Mouse (Mus musculus) CD4-positive, CD25-positive, alpha-beta regulatory T cell, adult 2 months (primary cell): Measurements from ENCODE around the gene Foxa3.
"Not testable (repeated sequence)": the region's sequence is repeated elsewhere in the genome, so short reads cannot be mapped to it uniquely, and the experiment has no call there.

ENCODE experiments used
- DNase-seq: peaks from one replicate; pipeline ENCODE4 v3.0.0-alpha.2; 2012; ENCODE audit warnings: low read depth, low spot score

Gene Foxa3

DNA sequence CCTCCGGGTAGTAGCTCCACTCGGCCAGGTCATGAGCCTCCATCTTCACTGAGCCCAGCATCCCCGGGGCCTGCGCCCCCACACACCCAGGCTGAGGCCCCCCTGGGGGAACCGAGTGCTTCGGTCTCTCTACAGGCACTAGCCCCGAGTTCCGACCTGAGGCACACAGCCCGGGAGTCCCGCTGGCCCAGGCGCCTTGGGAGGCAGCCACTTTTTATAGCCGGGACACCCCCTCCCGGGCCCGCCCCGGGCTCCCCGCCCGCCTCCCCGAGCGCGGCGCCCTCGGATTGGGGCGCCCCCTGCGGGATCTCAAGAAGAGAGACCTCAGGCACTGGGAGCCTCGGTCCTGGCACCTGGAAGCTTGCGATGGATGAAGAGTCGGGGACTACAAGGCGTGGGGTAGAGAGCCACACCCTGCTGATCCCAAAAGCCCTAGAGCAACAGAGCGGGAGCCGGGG lies at the start of gene Foxa3:
Gene Foxa3, minus strand, starts transcription at position 182 of the 458 bp plus-strand sequence.
- peak; percentile 78 for DNase-seq

DNA sequence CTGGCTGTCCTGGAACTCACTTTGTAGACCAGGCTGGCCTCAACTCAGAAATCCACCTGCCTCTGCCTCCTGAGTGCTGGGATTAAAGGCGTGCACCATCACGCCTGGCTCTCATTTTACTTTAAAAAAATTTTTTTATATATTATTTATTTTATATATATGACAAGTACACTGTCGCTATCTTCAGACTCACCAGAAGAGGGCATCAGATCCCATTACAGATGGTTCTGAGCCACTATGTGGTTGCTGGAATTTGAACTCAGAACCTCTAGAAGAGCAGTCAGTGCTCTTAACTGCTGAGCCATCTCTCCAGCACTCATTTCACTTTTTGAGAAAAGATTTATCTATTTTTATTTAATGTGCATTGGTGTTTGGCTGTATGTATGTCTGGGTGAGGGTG lies 47.7 kb upstream of the Foxa3 start:
- DNase-seq: not testable (repeated sequence)

DNA sequence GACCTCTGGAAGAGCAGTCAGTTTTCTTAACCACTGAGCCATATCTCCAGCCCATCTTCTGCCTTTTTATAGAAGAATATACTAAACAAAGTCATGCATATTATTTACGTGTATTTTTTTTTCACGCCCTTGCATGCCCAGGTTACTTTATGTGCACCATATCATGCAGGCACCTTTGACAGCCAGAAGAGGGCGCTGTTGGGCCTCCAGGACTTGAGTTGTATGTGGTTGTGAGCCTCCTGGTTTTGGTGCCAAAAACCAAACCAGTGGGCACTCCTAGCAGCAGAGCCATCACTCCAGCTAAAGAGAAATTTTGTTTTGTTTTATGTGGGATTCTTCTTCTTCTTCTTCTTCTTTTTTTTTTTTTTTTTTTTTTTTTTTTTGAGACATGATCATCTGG lies 46.2 kb upstream of the Foxa3 start:
- DNase-seq: peak; percentile 67

DNA sequence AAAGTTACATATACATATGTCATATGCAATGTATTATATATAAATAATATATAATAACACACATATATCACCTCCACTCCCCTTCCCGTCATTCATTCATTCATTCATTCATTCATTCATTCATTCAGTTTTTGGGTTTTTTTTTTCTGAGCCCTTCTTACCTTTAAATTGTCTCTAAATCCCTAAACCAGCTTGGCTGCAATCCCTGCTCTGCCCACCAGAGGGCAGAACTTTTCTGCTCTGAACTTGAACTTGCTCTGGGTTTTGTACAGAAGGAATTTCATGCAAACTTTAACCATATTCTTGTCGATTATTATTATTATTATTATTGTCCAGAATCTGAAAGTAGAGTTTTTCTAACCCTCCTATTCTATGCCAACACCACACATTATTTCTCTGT lies 45.4 kb upstream of the Foxa3 start:
- peak; percentile 89 for DNase-seq

DNA sequence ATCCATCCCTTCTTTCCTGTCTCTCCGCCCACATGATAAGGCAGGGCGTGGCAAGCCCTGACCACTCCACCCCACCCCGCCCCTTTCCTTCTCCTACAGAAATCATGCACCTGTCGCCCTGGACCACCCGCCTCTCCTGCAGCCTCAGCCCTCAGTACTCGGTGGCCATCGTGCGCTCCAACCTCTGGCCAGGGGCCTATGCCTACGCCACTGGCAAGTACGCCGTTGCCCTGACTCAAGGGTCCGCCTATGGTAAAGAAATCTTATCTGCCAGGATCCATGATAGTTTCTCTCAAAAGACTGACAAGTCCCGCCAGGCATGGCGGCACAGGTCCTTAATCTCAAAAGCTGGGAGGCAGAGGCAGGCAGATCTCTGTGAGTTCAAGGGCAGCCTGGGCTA lies 44.6 kb upstream of the Foxa3 start:
- DNase-seq: no peak

DNA sequence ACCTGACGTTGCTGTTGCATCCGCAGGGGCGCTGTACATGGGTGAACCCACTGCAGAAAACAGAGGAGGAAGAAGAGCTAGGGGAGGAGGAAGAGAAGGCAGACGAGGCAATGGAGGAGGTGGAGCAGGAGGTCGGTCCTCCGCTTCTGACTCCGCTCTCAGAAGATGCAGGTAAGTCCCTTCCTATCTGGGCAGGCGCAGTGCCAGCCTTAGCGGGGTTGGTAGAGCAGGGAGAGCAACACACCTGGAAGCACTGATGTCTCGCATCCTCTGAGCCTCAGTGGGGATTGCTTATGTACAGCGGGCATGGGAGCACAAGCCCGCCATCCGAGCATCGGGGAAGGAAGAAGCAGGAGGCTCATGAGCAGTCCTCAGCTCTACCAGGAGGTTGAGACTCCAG lies 43.7 kb upstream of the Foxa3 start:
- no peak for DNase-seq

DNA sequence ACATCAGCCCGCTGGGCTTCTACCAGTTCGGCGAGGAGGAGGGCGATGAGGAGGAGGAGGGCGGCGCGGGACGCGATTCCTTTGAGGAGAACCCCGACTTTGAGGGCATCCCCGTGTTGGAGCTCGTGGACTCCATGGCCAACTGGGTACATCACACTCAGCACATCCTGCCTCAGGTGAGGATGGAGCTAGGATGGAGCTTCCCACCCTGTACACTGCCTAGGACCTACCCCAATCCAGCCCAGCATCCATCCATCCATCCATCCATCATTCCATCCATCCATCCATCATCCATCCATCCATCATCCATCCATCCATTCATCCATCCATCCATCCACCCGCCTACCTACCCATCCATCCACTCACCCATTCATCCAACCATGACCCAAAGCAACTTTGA lies 42.6 kb upstream of the Foxa3 start:
- no peak for DNase-seq

DNA sequence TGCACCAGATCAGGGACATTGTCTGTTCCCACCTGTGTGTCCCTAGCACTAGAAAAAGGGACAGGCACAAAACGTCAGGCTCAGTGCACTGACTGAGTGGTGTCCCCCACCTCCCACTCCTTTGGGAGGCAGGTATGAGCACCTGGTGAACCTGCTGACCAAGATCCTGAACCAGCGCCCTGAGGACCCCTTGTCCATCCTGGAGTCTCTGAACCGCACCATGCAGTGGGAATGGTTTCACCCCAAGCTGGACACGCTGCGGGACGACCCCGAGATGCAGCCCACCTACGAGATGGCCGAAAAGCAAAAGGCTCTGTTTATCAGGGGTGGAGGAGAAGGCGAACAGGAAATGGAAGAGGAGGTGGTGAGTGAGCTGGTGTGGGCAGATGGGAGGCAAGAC lies 34.1 kb upstream of the Foxa3 start:
- DNase-seq: no peak

DNA sequence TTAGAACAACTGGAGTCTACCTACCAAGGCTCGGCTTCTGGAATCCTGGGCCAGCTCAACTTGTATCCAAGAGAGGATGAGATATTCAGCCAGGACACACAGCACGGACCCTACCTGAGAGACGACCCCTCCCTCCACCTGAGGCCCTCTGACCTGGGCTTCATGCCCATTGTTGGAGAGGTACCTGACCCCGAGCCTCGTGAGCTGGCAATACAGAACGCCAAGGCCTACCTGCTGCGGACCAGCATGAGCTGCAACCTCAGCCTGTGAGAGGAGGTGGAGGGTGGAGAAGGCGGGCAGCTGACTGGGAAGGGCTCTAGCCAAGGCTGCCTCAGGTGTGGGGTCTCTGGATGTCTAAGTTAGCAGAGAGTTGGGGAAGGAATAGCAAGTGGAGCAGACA lies 31.8 kb upstream of the Foxa3 start:
- DNase-seq: no peak

DNA sequence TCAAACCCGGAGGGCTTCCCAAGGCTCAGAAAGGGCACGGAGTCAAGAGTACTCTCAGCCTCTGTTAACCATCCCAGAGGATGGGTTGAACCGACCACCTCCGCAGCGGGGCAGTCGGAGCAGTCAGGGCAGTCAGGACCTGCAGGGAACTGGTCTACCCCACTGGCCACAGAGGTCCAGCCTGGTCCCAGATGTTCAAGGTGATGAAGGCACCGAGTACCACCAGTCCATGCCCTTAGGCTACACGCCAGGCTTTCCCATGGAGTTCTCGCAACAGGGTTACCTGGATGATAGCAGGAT lies 31.4 kb upstream of the Foxa3 start:
- DNase-seq: no peak

DNA sequence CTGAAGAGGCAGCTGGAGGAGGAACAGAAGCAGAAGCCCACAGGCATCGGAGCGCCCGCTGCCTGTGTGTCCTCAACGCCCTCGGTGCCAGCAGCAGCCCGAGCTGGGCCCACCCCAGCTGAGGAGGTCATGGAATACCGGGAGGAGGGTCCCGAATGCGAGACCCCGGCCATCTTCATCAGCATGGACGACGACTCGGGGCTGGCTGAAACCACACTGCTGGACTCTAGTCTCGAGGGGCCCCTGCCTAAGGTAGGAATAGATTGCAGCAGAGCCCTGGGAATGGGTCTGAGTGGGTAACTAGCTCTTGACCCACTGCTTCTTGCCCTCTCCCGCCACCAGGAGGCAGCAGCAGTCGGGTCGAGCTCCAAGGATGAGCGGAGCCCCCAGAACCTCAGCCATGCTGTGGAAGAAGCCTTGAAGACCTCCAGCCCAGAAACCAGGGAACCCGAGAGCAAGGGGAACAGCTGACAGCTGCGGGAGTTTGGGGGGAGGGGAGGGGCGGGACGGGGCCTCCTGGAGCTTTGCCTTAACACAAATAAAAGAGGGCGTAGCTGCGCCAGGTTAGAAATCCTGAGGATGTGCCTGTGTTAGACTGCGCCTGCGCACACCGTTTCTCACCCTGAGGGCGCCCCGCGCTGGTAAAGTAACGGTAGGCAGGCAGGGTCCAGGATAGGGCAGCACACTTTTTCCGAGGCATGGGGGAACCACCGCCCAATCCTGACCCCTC lies 30.9 kb upstream of the Foxa3 start, which contains the start of gene Rsph6a:
Gene Rsph6a, plus strand, starts transcription at position 644 of the 730 bp plus-strand sequence.
- peak; percentile 28 for DNase-seq

DNA sequence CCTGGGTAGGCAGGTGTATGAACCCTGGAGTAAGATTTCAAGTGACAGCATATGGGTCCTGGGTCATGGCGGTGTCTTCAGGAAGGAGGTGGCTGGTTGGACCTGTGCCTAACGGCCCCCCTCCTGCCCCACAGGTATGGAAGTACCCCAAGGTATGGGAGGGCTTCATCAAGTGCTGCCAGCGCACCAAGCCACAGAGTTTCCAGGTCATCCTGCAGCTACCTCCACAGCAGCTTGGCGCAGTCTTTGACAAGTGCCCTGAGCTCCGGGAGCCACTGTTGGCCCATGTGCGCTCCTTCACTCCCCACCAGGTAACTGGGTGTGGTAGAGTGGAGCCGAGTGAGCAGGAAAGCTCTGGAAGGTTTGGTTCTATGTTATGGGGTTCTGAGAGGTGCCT lies 29.8 kb upstream of the Foxa3 start:
- no peak for DNase-seq

DNA sequence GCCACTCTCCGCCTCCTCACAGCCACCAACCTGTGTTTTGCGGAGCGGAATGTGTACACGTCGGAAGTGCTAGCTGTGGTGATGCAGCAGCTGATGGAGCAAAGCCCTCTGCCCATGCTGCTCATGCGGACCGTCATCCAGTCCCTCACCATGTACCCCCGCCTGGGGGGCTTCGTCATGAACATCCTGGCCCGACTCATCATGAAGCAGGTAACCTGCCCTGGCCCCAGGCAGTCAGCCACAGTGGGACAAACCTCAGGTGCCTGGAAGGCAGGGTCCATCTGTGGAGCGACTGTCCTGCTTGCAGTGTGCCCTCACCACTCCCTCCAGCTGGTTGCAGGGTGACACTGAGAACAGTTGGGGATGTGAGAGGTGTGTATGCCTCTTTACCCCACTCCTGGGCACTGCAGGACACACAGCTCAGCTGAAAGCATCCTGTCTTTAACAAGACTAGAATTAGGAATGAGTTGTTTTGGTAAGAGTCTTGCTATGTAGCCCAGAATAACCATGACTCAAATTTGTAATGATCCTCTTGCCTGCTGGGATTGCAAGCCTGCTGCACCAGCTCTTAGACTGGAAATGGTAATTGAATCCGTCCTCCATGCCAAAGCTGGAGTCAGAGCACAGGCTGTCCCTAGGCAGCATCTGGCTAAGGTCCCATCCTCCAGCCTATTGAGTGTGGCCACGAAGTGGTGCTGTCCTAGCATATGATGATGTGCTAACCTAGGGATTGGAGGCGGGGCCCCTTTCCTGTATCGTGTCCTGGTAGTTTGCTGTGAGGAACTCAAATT lies 29.2 kb upstream of the Foxa3 start:
- no peak for DNase-seq

DNA sequence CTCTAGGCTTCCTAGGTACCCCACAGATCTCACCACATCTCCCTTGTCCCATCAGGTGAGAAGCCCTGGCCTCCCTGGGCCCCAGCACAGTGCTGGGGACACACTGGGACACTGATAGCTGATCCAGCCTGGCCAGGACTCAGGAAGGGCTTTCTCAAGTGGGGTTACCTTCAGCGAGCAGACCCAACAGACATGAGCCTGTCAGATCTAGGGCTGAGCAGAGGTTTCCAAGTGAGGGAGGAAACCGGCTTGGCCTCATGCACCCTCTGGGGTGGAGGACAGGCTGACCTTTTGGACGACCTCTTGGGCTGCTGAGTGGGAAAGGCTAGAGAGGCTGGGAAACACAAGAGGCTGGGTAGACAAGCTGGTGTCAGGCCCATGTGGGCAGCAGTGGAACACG lies 27.8 kb upstream of the Foxa3 start:
- no peak for DNase-seq

DNA sequence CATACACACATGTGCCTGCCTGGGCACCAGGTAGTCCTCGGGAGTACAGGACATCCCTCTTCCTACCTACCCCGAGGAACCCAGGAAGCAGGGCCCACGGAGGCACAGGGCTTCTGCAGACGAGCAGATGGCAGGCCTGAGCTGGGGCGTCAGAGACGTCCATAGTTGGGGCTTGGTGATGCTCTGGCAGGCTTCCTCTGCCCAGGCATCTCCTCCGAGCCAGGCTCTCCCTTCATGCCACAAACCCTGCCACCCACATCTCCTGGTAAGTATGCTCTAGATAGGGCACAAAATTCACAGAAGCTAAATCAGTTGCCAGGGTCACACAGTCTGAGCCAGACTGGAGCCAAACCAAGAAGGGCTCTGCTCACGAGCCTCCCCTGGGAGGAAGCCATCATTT lies 26.8 kb upstream of the Foxa3 start:
- DNase-seq: no peak

DNA sequence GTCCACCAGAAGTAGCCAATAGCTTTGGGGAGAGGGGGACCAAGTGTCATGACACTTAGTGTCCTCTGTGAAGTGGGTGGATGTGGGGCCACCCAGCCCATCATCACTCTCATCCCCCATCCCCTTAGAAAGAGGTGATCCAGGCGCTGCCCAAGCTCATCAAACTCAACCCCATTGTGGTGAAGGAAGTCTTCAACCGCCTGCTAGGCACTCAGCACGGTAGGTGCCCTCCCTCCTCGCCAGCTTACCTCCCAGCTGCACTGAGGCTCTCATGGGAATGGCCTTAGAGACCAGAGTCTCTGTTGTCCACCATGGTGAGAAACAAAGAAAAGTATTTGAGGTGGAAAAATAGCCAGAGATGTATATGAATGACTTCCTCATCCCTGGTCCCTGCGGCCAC lies 25.9 kb upstream of the Foxa3 start:
- DNase-seq: no peak

DNA sequence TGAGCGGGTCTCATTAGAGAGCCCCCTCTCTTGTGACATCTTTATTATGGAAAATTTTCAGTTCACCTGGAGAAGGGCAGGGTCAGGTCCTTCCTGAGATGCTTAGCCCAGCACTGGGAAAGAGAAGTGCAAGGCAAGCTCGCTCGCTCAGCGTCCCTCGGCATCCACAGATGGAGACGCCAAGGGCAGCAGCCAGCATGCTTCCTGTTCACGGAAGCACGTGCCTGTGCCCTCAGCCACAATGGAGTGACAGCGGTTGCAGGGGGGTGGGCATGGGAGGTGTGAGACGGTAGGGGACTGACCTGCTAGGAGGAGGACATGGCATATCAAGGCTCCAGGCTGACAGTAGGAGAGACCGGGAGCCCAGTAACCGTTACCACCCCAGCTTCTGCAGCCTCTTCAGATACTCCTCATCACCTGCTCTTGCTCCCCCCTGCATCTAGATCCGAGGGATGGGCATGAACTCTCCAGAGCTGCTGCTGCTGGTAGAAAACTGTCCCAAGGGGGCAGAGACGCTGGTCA lies 24.7 kb upstream of the Foxa3 start:
- DNase-seq: no peak

DNA sequence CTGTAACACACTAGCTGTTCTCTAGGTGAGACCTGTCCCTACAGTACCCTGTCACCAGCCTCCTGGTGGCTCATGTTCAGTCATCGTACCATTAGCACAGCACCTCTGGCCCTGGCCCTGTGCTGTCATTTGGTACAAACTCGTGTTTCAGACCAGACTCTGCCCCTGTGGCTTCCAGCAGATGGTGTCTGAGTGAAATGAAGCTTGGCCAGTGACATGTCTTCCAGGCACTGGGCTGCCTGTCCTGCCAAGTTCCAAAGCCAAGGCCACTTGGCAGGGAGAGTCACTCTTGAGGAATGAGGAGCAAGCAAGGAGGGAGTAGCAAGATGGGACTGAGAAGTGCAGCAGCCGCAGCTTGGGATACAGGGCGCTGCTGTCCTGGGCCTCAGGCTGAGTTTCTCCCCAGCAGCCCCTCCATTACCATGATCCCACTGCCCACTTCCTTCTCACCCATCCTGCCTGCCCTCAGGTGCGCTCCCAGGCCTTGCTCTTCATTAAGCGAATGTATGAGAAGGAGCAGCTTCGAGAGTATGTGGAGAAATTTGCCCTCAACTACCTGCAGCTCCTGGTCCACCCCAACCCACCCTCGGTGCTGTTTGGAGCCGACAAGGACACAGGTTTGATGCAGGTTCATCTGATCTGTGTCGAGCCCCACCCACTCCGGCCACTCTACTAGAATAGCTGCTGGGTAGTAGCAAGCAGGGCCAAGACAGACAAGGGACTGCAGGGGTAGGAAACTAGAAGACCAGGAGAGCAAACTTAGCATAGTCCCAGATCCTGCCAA lies 23.1 kb upstream of the Foxa3 start:
- no peak for DNase-seq

DNA sequence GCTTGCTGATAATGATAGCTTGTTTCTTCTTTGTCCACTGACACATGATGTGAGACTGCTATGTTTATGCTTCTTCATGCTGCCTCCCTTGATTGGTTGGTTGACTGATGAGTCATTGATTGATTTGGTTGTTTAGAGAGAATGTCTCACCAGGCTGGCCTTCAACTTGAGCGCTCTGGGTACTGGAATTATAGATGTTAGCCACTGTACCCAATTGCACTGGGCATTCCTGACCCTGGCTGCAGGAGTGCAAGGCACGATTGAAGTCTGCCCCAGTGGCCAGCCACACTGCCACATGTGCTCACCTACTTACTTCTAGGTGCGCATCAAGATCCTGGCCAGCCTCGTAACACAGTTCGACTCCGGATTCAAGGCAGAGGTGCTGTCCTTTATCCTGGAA lies 21.3 kb upstream of the Foxa3 start:
- DNase-seq: no peak

DNA sequence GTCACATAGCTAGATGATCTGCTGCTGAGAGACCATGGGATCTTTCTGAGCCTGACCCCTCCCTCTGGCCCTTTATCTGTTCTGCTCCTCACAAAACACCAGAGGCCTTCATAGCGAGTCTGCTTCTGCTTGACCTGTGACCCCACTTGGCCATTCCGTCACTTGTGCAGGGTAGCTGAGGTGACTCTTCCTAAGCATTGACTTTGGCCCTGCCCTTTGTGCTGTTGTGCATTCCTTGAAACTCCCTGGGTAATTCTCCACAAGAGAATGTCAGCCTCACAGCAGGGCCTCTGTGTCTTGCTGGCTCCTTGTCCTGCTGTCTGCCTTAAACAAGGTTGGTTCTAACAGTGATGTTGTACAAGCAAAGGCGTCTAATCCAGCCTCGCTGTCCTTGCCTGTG lies 8.3 kb upstream of the Foxa3 start:
- no peak for DNase-seq

DNA sequence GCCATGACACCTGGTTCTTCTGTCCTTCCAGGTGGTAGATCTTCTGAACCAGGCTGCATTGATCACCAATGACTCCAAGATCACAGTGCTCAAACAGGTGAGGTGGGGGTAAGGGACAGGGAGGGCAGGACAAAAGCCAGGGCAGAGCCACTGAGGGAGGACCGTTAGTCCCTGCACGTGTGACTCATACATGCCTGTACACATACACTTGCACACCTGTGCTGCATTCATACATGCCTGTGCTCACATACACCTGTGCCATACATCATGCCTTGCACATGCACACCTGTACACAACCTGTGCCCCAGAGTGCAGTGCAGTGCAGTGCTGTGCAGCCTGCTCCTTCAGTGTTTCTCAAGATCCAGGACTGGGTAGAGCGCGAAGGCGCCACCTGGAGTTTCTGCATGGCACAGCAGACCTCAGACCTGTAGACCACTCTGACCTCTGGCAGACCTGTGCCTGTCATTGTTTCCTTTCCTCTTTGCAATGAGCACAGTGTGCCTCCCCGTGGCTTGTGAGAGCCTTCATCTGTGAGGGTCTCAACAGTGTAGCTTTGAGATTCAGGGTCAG lies 5.8 kb upstream of the Foxa3 start:
- DNase-seq: peak; percentile 74

DNA sequence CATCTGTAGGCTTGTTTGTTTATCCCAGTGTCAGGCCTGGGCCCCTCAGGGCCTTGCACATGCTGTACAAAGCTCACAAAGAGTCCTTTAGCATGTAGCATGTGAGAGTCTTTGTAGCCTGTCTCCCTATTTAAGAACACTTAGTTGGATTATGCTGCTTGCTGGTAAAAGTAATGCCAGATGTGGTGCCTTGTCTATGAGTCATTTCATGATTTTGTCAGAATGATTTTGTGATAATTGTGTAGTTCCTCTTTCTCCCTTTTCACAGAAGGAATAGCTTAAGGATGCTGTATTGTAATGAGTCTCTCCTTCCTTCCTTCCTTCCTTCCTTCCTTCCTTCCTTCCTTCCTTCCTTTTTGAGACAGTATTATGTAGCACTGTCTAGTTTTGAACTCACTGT lies 4.7 kb upstream of the Foxa3 start:
- DNase-seq: no peak
